Mouse (Mus musculus): Measurements from ENCODE around the gene Spns1.

Spns1 gene

GRCm38 (mm10) chr7:126368367-126368766 is 8.9 kb downstream of the Spns1 start:
- peak; percentile 64 for DNase-seq

GRCm38 (mm10) chr7:126367636-126368035 is 9.6 kb downstream of the Spns1 start:
- DNase-seq = peak; percentile 58

- peak; percentile 3 for DNase-seq
Measured at GRCm38 (mm10) chr7:126363038-126363437, 14.2 kb downstream of the Spns1 start.

GRCm38 (mm10) chr7:126359049-126359448 is 18.2 kb downstream of the Spns1 start:
- DNase-seq = no peak

- no peak for DNase-seq
Measured at GRCm38 (mm10) chr7:126358413-126358812, 18.8 kb downstream of the Spns1 start.

- no peak for DNase-seq
Measured at GRCm38 (mm10) chr7:126357838-126358237, 19.4 kb downstream of the Spns1 start.

GRCm38 (mm10) chr7:126356793-126357591 is 20.3 kb downstream of the Spns1 start:
- peak; percentile 54 for DNase-seq

- no peak for DNase-seq
Measured at GRCm38 (mm10) chr7:126355847-126356597, 21.2 kb downstream of the Spns1 start.

GRCm38 (mm10) chr7:126354738-126355614 is 22.3 kb downstream of the Spns1 start:
- DNase-seq = no peak

GRCm38 (mm10) chr7:126353994-126354365 is 23.3 kb downstream of the Spns1 start:
- no peak for DNase-seq

GRCm38 (mm10) chr7:126353251-126353993 is 23.8 kb downstream of the Spns1 start:
- DNase-seq = no peak

- no peak for DNase-seq
Measured at GRCm38 (mm10) chr7:126351419-126351951, 25.8 kb downstream of the Spns1 start.

GRCm38 (mm10) chr7:126350748-126351418 is 26.4 kb downstream of the Spns1 start:
- no peak for DNase-seq

- no peak for DNase-seq
Measured at GRCm38 (mm10) chr7:126348293-126348692, 29.0 kb downstream of the Spns1 start.

- DNase-seq = no peak
Measured at GRCm38 (mm10) chr7:126347098-126347497, 30.2 kb downstream of the Spns1 start.

- DNase-seq = no peak
Measured at GRCm38 (mm10) chr7:126345969-126346368, 31.3 kb downstream of the Spns1 start.

GRCm38 (mm10) chr7:126345557-126345956 is 31.7 kb downstream of the Spns1 start:
- no peak for DNase-seq

- no peak for DNase-seq
Measured at GRCm38 (mm10) chr7:126340896-126341295, 36.4 kb downstream of the Spns1 start.

GRCm38 (mm10) chr7:126340206-126340618 is 37.0 kb downstream of the Spns1 start:
- peak; percentile 50 for DNase-seq

GRCm38 (mm10) chr7:126339521-126339971 is 37.7 kb downstream of the Spns1 start:
- peak; percentile 75 for DNase-seq

- DNase-seq = peak; percentile 48
Measured at GRCm38 (mm10) chr7:126338906-126339305, 38.3 kb downstream of the Spns1 start.
